Mouse (Mus musculus) bone marrow, adult 2 months (tissue): ENCODE results near the gene Ube2c.

Experiments used
- CTCF ChIP-seq: fragments of 200-500 bp; IDR thresholded peaks from 2 replicates; pipeline ENCODE4 v1.5.1; 2011; ENCODE audit warnings: low read length, control low read depth; ENCODE audit not compliant: control insufficient read depth, insufficient read depth
- POLR2A ChIP-seq: fragments of 200-500 bp; IDR thresholded peaks from 2 replicates; pipeline ENCODE4 v1.6.1; 2011; ENCODE audit warnings: low read depth, mild to moderate bottlenecking, control low read depth, low read length, borderline replicate concordance; ENCODE audit not compliant: control insufficient read depth

- TF ChIP-seq CTCF (no peak), POLR2A (no peak)
These were observed 23.0 kb upstream of the Ube2c start for GRCm38 (mm10) chr2:164746693-164747092.
